Mouse (Mus musculus): ENCODE measurements around the gene Wsb2. TPM values are rescaled to one million over a fixed set of nuclear protein-coding genes. Genes with fewer than 3 reads are reported as not detected.

Wsb2 gene
- polyA plus RNA-seq, 1 experiment from 2014 or later = 63.7 TPM

DNA sequence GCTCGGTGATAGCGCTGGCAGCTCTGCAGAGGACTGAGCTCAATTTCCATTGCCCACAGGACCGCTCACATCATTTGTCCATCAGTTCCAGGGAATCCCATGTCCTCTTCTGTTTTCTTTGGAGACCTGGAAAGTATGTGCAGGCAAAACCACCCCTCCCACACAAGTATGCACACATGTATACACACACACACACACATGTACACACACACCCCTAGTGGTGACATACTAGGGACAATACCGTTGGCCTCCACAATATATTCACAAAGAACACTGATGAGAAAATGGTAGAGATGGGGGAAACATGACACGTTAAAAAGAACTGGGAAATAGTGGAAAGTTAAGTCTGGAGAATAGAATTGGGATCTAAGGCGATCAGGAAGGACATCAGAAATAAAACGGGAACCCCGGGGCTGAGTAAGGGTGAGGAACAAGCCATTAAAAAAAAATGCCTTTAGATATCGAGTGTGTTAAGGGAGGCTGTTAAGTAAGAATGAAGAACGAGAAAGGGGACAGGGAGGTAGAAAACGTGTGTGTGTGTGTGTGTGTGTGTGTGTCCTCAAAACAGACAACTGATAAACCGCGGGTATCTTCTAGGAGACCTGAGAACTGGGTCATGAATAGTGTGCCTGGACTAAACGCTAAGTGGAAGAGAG, 1.3 kb upstream of the Wsb2 start:
- H3K9ac ChIP-seq (replicated peaks; ENCODE audit: low read depth) = no peak overlapping the region
- no peak for ATAC-seq
- TF ChIP-seq EP300 (IDR thresholded peaks at IDR 0.05) (no peak), CTCF (IDR thresholded peaks at IDR 0.05) (peak; percentile 66)
- WGBS = 28% methylated on average over 14 of the region's 14 CpGs
- H3K4me1 ChIP-seq (ENCODE audit: insufficient read depth, low read depth, low read length) = peaks cover 17% of the 10 kb centered on the region
- peak overlapping the region; percentile 92 for H3K4me2 ChIP-seq (replicated peaks; ENCODE audit: low read depth, low read length)
- no peaks in the 10 kb centered on the region for H3K9me3 ChIP-seq (ENCODE audit: low read length)
- peak overlapping the region; percentile 93; the same call in 1 of the 2 replicates for H3K4me3 ChIP-seq (ENCODE audit: low read depth, low read length)
- H3K27me3 ChIP-seq (replicated peaks; ENCODE audit: insufficient read depth, low read length) = no peaks in the 10 kb centered on the region
- H3K36me3 ChIP-seq (ENCODE audit: insufficient read depth, low read length) = no peaks in the 10 kb centered on the region
- no peak for DNase-seq (ENCODE audit: low spot score)
- H3K27ac ChIP-seq (ENCODE audit: low read length) = peak overlapping the region; percentile 97

DNA sequence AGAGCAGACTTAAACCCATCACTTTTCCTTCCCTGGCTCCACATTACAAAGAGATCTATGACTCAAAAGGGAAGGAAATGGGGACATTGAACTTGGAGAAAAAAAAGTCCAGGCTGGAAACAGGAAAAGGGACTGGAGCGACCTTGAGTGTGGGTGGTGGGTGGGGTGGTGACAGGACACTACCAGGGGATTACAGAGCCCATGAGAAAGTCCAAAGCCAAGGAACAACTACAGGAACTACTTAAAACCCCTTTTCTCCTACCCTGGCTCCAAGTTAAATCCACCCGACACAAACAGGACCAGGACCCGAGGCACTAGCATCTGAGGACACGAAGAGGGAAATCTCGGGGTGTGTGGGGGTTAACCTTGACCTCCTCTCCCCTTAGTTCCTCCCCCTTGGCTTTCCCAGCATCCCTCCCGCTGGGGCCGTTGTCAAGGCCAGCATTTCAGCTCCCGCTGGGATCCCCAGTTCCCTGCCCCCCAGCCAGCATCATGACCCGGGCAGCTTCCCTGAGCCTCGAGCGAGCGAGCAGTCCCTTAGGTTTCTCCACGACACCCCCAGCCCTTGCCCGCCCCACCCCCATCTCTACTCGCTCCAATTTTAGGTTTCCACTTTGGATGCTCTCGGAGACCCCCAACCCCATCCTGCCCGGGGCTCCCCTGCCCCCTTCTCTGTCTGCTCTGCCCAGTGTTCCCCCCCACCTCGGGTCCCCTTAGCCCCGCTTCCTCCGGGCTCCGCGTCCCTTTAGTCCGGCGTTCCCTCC, 557 bp upstream of the Wsb2 start:
- Histone ChIP-seq H3K27me3 (replicated peaks; ENCODE audit: insufficient read depth, low read length) (no peaks in the 10 kb centered on the region), H3K4me1 (ENCODE audit: insufficient read depth, low read depth, low read length) (peaks cover 22% of the 10 kb centered on the region), H3K4me3 (ENCODE audit: low read depth, low read length) (peak overlapping the region; percentile 93), H3K36me3 (ENCODE audit: insufficient read depth, low read length) (no peaks in the 10 kb centered on the region), H3K9ac (replicated peaks; ENCODE audit: low read depth) (peak overlapping the region; percentile 94), H3K9me3 (ENCODE audit: low read length) (no peaks in the 10 kb centered on the region), H3K4me2 (replicated peaks; ENCODE audit: low read depth, low read length) (peak overlapping the region; percentile 92), H3K27ac (ENCODE audit: low read length) (peak overlapping the region; percentile 97)
- ATAC-seq (peak; percentile 39), DNase-seq (ENCODE audit: low spot score) (peak; percentile 77)
- TF ChIP-seq EP300 (IDR thresholded peaks at IDR 0.05) = peak; percentile 43; the same call in 1 of the 2 replicates
- TF ChIP-seq CTCF (IDR thresholded peaks at IDR 0.05) = no peak
- 4% methylated on average over 20 of the region's 24 CpGs for WGBS

DNA sequence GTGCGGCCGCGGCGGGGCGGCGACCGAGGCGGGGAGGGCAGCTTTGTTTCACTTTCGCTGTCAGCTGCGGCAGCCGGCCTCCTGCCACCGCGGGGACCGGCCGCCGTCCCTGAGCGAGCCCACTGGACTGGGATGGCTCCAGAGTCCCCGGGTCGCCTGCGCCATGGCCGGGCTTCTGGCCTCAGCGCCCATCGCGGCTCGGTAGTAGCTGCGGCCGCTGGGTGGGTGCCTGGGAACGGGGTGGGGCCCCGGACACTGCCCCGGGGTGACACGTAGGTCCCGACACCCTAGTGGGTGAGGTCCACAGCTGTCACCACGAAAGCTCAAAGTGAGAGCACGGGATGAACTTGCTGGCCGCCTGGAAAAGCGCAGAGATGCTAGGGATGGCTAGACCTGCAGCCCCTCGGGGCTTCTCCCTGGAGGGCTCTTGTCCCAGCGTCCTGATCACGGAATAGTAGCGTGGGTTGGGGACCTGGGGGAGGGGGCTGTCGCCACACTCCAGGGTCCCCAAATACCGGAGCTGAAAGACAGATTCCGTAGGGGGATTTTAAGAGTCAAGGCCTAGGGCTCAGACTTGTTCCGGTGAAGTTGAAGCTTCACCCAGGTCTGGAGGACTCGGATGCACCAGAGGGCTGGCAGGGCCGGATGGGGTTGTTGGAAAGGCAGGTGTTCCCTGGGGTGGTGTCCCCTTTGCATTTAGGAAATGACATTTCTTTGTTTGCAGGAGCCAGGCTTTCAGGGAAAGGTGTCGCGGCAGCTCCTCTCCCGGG, 559 bp downstream of the Wsb2 start:
- Histone ChIP-seq H3K27me3 (replicated peaks; ENCODE audit: insufficient read depth, low read length) (no peaks in the 10 kb centered on the region), H3K36me3 (ENCODE audit: insufficient read depth, low read length) (no peaks in the 10 kb centered on the region), H3K9ac (replicated peaks; ENCODE audit: low read depth) (peak overlapping the region; percentile 94), H3K4me2 (replicated peaks; ENCODE audit: low read depth, low read length) (peak overlapping the region; percentile 92), H3K27ac (ENCODE audit: low read length) (peak overlapping the region; percentile 97), H3K4me1 (ENCODE audit: insufficient read depth, low read depth, low read length) (peaks cover 22% of the 10 kb centered on the region), H3K4me3 (ENCODE audit: low read depth, low read length) (peak overlapping the region; percentile 93), H3K9me3 (ENCODE audit: low read length) (no peaks in the 10 kb centered on the region)
- ATAC-seq (peak; percentile 44), DNase-seq (ENCODE audit: low spot score) (peak; percentile 49)
- 3% methylated on average over 44 of the region's 49 CpGs for WGBS
- TF ChIP-seq EP300 (IDR thresholded peaks at IDR 0.05) (no peak), CTCF (IDR thresholded peaks at IDR 0.05) (no peak)

DNA sequence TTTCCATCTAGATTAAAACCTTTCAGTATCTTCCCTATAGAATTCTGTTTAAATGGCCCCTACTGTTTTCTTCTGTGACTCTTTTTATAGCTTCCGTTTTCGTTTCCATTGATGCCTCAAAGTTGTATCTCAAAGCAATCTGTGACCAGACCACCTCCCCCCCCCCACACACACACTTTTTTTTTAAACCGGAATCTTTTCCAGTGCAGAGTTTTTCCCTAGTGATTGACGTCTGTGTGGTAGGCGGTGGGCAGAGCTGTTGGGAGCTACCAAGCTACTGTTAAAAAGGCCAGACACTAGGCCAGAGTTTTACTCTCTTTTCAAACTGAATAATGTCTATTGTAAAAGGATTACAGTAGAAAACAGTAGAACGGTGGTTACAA, 1.1 kb downstream of the Wsb2 start:
- Histone ChIP-seq H3K4me1 (ENCODE audit: insufficient read depth, low read depth, low read length) (peaks cover 28% of the 10 kb centered on the region), H3K27me3 (replicated peaks; ENCODE audit: insufficient read depth, low read length) (no peaks in the 10 kb centered on the region), H3K4me3 (ENCODE audit: low read depth, low read length) (peak overlapping the region; percentile 93), H3K4me2 (replicated peaks; ENCODE audit: low read depth, low read length) (peak overlapping the region; percentile 92), H3K36me3 (ENCODE audit: insufficient read depth, low read length) (no peaks in the 10 kb centered on the region), H3K27ac (ENCODE audit: low read length) (peak overlapping the region; percentile 97), H3K9me3 (ENCODE audit: low read length) (no peaks in the 10 kb centered on the region), H3K9ac (replicated peaks; ENCODE audit: low read depth) (peak overlapping the region; percentile 94; the same call in 1 of the 2 replicates)
- no peak for ATAC-seq
- no peak for DNase-seq (ENCODE audit: low spot score)
- TF ChIP-seq EP300 (IDR thresholded peaks at IDR 0.05) = no peak
- TF ChIP-seq CTCF (IDR thresholded peaks at IDR 0.05) = no peak
- WGBS = 6% methylated on average over 6 of the region's 6 CpGs

DNA sequence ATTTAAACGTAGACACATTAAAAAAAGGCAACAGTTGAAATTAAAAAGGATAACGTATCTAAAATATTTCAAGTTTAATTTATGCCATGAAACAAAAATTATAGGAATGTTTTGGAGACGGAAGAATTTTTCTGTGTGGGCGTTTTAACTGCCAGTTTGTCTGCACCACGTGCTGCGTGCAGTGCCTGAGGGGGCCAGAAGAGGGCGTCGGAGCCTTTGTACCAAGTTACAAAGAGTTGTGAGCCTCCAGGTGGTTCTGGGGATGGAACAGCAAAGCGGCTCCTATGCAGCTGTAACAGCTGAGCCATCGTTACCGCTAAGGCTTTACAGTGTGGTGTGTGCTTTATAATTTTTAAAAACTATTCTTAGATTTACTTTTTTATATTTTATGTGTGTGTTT, 1.6 kb downstream of the Wsb2 start:
- 38% methylated on average over 11 of the region's 11 CpGs for WGBS
- ATAC-seq (no peak), DNase-seq (ENCODE audit: low spot score) (peak; percentile 74)
- Histone ChIP-seq H3K9ac (replicated peaks; ENCODE audit: low read depth) (no peak overlapping the region), H3K4me3 (ENCODE audit: low read depth, low read length) (no peak overlapping the region), H3K36me3 (ENCODE audit: insufficient read depth, low read length) (peaks cover 1% of the 10 kb centered on the region; the same call in 1 of the 2 replicates), H3K4me1 (ENCODE audit: insufficient read depth, low read depth, low read length) (peaks cover 32% of the 10 kb centered on the region), H3K27ac (ENCODE audit: low read length) (no peak overlapping the region), H3K27me3 (replicated peaks; ENCODE audit: insufficient read depth, low read length) (no peaks in the 10 kb centered on the region), H3K4me2 (replicated peaks; ENCODE audit: low read depth, low read length) (no peak overlapping the region; the same call in 1 of the 2 replicates), H3K9me3 (ENCODE audit: low read length) (no peaks in the 10 kb centered on the region)
- TF ChIP-seq CTCF (IDR thresholded peaks at IDR 0.05) (peak; percentile 79), EP300 (IDR thresholded peaks at IDR 0.05) (no peak)
